Comparison of ENCODE assay signal across 27 mouse cellular contexts in the genomic region with DNA sequence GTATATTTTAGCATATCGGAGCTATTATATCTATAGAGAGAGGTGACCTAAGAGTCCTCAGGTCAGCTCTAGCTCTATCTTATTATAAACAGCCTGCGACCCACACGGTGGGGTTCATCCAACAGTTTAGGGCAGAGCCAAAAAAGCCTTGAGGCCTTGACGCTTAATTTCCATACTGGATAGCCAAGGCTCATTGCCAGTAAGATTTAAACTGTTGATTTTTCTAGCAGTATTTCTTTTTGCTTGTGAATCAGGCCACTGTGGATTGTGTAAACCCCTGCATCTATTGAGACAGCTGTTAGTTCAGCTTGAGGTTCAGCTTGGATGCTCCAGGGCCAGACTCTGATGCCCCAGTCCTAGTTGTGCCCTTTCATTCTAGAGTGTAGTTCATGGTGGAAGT.
DNase-seq lines count a peak whose midpoint lies in the region; ATAC-seq and TF ChIP-seq lines count a peak whose summit lies in the region.
"Had no signal": no experiment of that assay in that cellular context is flagged by ENCODE, and none has a peak within 500 bp of the region (broad histone marks: within the 10 kb centered on the region; RNA-seq: fewer than 3 reads in every experiment).

No protein-coding gene starts in this region.

- DNase-seq in layer of hippocampus, adult 2 months (ENCODE audit: low spot score in 2 of 2), result no peak
- DNase-seq in layer of hippocampus, postnatal 25 days (ENCODE audit: extremely low spot score in 1 of 2, low spot score in 1 of 2), result no peak
- no peak for DNase-seq in lung, postnatal 4 days
- no peak for DNase-seq in stomach, postnatal 0 days (ENCODE audit: low spot score)
- DNase-seq in cerebellum, adult 8-10 months, result no peak
- DNase-seq: adrenal gland, adult 2 months; adrenal gland, postnatal 14 days; cerebellum, adult 11 months; cerebellum, adult 2 months; cerebellum, postnatal 10 days; cerebellum, postnatal 36 days; embryo, embryonic 11 days; gastrocnemius, adult 2 months; gastrocnemius, postnatal 14 days; heart, adult 11 months had no signal

- peak overlapping the region; percentile 68; the same call in 1 of the 2 replicates for H3K27ac ChIP-seq in layer of hippocampus, adult 2 months
- H3K27ac ChIP-seq in lung, embryonic 16.5 days (ENCODE audit: low read length), result no peak overlapping the region
- H3K27ac ChIP-seq in stomach, embryonic 16.5 days (ENCODE audit: low read length), result peak overlapping the region; percentile 31; the same call in 1 of the 2 replicates
- no peak overlapping the region for H3K27ac ChIP-seq in stomach, postnatal 0 days (replicated peaks)
- H3K27ac ChIP-seq: embryonic facial prominence, embryonic 10.5 days; forebrain, embryonic 10.5 days; forebrain, embryonic 13.5 days; gastrocnemius, adult 2 months; hindbrain, embryonic 12.5 days; hindbrain, embryonic 15.5 days had no signal

- no peaks in the 10 kb centered on the region for H3K27me3 ChIP-seq in lung, embryonic 16.5 days (ENCODE audit: control insufficient read depth, insufficient read depth, low read depth, low read length)
- no peaks in the 10 kb centered on the region for H3K27me3 ChIP-seq in stomach, embryonic 16.5 days (ENCODE audit: control insufficient read depth, insufficient read depth, low read length)
- no peaks in the 10 kb centered on the region for H3K27me3 ChIP-seq in stomach, postnatal 0 days (ENCODE audit: control insufficient read depth, insufficient read depth, low read length)
- H3K27me3 ChIP-seq: embryonic facial prominence, embryonic 13.5 days; forebrain, embryonic 13.5 days; hindbrain, embryonic 12.5 days; hindbrain, embryonic 15.5 days; Patski had no signal

- no peak for TF ChIP-seq EP300 in stomach, postnatal 0 days (optimal IDR thresholded peaks at IDR 0.05)

- H3K36me3 ChIP-seq in lung, embryonic 16.5 days (ENCODE audit: control insufficient read depth, insufficient read depth, low read length), result peaks cover 3% of the 10 kb centered on the region; the same call in 1 of the 2 replicates
- H3K36me3 ChIP-seq in stomach, embryonic 16.5 days (ENCODE audit: control insufficient read depth, insufficient read depth, low read length), result 0 out of 2 replicates have a peak, but pooled peaks cover 3% of the 10 kb centered on the region
- H3K36me3 ChIP-seq in stomach, postnatal 0 days (ENCODE audit: control insufficient read depth, insufficient read depth, low read length), result peaks cover 5% of the 10 kb centered on the region; the same call in 1 of the 2 replicates
- H3K36me3 ChIP-seq: hindbrain, embryonic 15.5 days had no signal

- H3K9me3 ChIP-seq in lung, embryonic 16.5 days (ENCODE audit: control insufficient read depth, low read length), result no peaks in the 10 kb centered on the region
- no peaks in the 10 kb centered on the region for H3K9me3 ChIP-seq in stomach, embryonic 16.5 days (replicated peaks; ENCODE audit: control insufficient read depth, low read length)
- H3K9me3 ChIP-seq in stomach, postnatal 0 days (ENCODE audit: control insufficient read depth, low read length), result no peaks in the 10 kb centered on the region
- H3K9me3 ChIP-seq: embryonic facial prominence, embryonic 13.5 days; forebrain, embryonic 10.5 days; forebrain, embryonic 13.5 days; hindbrain, embryonic 12.5 days; hindbrain, embryonic 15.5 days had no signal

- H3K9ac ChIP-seq in lung, embryonic 16.5 days (ENCODE audit: low read length), result no peak overlapping the region
- no peak overlapping the region for H3K9ac ChIP-seq in stomach, embryonic 16.5 days (ENCODE audit: low read length)
- no peak overlapping the region for H3K9ac ChIP-seq in stomach, postnatal 0 days (ENCODE audit: low read length)
- H3K9ac ChIP-seq: embryonic facial prominence, embryonic 13.5 days; forebrain, embryonic 13.5 days; hindbrain, embryonic 12.5 days; hindbrain, embryonic 15.5 days had no signal

- TF ChIP-seq CTCF in layer of hippocampus, adult 2 months (conservative IDR thresholded peaks at IDR 0.05), result no peak
- TF ChIP-seq CTCF in stomach, postnatal 0 days (IDR thresholded peaks at IDR 0.05; ENCODE audit: low read depth), result no peak

- ATAC-seq in lung, embryonic 16.5 days (ENCODE audit: low read depth), result peak; percentile 39
- no peak; the same call in 1 of the 2 replicates for ATAC-seq in stomach, embryonic 16.5 days (ENCODE audit: insufficient read depth, low FRiP score)
- no peak for ATAC-seq in stomach, postnatal 0 days (ENCODE audit: low FRiP score, low TSS enrichment)
- ATAC-seq: forebrain, embryonic 13.5 days; forebrain, embryonic 16.5 days; Patski had no signal

- WGBS in lung, embryonic 16.5 days, result 52% methylated on average over 4 of the region's 4 CpGs
- WGBS in stomach, embryonic 16.5 days, result 50% methylated on average over 4 of the region's 4 CpGs
- WGBS in stomach, postnatal 0 days, result 48% methylated on average over 4 of the region's 4 CpGs

- H3K4me3 ChIP-seq in layer of hippocampus, adult 2 months, result no peak overlapping the region
- no peak overlapping the region for H3K4me3 ChIP-seq in lung, embryonic 16.5 days (ENCODE audit: low read length)
- H3K4me3 ChIP-seq in stomach, embryonic 16.5 days (replicated peaks; ENCODE audit: low read length), result no peak overlapping the region
- no peak overlapping the region for H3K4me3 ChIP-seq in stomach, postnatal 0 days (ENCODE audit: low read depth, low read length)
- H3K4me3 ChIP-seq: embryonic facial prominence, embryonic 10.5 days; embryonic facial prominence, embryonic 13.5 days; erythroblast, embryonic 14.5 days; forebrain, embryonic 10.5 days; forebrain, embryonic 13.5 days; gastrocnemius, adult 2 months; hindbrain, embryonic 12.5 days; hindbrain, embryonic 15.5 days had no signal

- no peak overlapping the region for H3K4me2 ChIP-seq in lung, embryonic 16.5 days (ENCODE audit: low read depth, low read length)
- no peak overlapping the region for H3K4me2 ChIP-seq in stomach, embryonic 16.5 days (ENCODE audit: low read depth, low read length)
- H3K4me2 ChIP-seq in stomach, postnatal 0 days (replicated peaks; ENCODE audit: low read depth), result no peak overlapping the region
- H3K4me2 ChIP-seq: embryonic facial prominence, embryonic 13.5 days; forebrain, embryonic 13.5 days; heart, embryonic 11.5 days; hindbrain, embryonic 12.5 days; hindbrain, embryonic 15.5 days had no signal

- peaks cover 12% of the 10 kb centered on the region; the same call in 1 of the 2 replicates for H3K4me1 ChIP-seq in lung, embryonic 16.5 days (replicated peaks; ENCODE audit: control insufficient read depth, insufficient read depth, low read length)
- H3K4me1 ChIP-seq in stomach, embryonic 16.5 days (ENCODE audit: control insufficient read depth, insufficient read depth, low read length), result peaks cover 17% of the 10 kb centered on the region
- peaks cover 2% of the 10 kb centered on the region; the same call in 1 of the 2 replicates for H3K4me1 ChIP-seq in stomach, postnatal 0 days (replicated peaks; ENCODE audit: control insufficient read depth, insufficient read depth)
- H3K4me1 ChIP-seq: hindbrain, embryonic 15.5 days had no signal

Comparison
In these comparisons a context has a peak if more than half of its experiments do, and no peak if none do; other contexts are left out.
1. H3K27ac ChIP-seq: peak in layer of hippocampus, adult 2 months (single experiment) and stomach, embryonic 16.5 days (single experiment); none in lung, embryonic 16.5 days (single experiment) and stomach, postnatal 0 days (single experiment).